Mouse (Mus musculus): ENCODE results near the gene Fam193b.
A peak's percentile ranks its signal among the peaks of the same experiment; 100 is the strongest.
"Not testable (repeated sequence)": the region's sequence is repeated elsewhere in the genome, so short reads cannot be mapped to it uniquely, and the experiment has no call there.

Gene Fam193b

DNA sequence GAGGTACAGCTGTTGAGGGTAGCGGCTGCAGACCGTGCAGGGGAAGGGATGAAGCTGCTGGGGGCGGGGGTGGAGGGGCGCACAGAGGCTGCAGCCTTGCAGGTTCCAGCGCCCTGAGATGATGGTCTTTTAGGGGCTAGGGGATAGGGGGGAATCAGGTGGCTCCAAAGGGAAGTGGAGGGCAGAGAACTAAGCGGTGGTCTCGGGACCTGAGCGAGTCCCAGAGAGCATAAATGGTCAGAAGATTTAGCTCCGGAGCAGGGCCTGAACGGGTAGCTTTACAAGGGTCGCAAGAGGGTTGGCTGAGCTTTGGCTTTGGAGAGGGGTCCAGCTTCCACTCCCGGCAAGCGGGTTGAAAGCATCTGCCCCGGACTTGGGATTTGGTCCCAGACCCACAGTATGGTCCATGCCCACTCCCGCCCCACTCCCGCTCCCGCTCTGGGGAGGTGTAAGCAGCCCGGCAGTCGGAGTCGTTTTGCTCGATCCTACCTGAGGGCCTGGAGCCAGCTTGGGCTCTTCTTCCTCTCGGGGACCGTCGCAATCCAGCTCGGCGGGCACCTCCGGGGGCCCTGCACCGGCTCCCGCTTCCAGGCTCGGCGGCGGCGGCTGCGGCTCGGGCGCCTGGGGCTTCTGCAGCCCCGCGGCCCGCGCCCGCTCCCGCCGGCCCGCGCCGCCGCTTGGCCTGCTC is 490 bp downstream of the Fam193b start:
- peak; percentile 26 to 29 for DNase-seq

DNA sequence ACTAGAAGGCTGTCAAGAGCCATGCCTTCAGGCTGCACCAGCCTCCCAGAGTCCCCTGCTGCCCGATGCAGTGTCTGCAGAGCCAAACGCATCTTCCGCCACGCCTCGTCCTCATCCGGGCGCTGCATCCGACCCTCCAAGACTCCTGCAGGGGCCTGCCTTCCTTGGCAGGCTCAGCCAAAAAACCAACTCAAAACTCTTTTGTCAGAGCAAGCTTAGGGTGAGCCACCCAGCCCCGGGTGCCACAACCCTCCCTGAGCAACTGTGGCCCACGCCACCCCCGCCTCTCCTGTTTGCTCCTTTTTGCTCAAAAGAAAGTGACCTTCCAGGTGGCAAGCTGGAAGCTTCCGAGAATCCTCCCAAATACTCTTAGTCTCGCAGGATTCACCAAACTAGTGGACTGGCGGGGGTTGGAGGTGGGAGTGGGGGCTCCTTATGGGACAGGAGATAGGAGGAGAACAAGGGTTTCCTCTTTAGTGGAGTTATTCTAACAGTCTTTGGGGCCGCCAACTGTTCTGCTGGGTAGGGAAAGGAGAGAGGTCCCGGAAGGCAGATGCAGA is 1.1 kb downstream of the Fam193b start:
- peak in 1 of 2 experiments; percentile 12 for DNase-seq

- DNase-seq = not testable (repeated sequence)
Observed at GRCm38 (mm10) chr13:55568524-55568923, 2.4 kb downstream of the Fam193b start.

- no peak for DNase-seq
Observed at GRCm38 (mm10) chr13:55567949-55568348, 3.0 kb downstream of the Fam193b start.

- DNase-seq = no peak
Observed at GRCm38 (mm10) chr13:55567001-55567400, 3.9 kb downstream of the Fam193b start.

DNA sequence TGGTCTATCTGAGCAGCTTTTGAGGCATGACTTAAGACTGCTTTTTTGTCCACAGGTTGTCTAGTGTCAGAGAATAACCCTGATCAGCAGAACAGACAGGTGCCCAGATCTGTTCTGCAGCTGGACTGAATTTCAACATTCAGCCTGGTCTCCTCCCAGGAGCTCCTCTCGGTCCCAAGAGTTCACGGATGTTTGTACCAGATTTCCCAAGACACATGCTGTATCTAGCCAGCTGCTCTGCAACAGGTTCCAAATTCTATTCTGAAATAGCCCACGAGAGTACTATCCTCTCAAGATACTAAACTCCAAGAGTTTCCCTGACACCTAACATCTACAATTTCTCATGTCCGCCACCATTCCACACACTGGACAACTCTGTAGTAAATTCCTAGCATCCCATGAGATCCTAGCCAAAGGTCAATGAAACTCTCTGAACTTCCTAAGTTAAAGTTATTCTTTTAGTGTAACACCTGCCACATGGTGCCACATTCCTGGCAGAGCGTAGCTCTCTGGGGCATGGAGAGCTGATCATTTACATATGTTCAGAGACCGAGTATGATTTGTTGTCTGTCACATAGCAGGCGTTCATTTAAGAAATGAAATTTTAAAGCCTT is 7.5 kb downstream of the Fam193b start:
- peak in 1 of 2 experiments; percentile 29 for DNase-seq

GRCm38 (mm10) chr13:55557499-55557898 is 13.4 kb downstream of the Fam193b start:
- no peak for DNase-seq

DNA sequence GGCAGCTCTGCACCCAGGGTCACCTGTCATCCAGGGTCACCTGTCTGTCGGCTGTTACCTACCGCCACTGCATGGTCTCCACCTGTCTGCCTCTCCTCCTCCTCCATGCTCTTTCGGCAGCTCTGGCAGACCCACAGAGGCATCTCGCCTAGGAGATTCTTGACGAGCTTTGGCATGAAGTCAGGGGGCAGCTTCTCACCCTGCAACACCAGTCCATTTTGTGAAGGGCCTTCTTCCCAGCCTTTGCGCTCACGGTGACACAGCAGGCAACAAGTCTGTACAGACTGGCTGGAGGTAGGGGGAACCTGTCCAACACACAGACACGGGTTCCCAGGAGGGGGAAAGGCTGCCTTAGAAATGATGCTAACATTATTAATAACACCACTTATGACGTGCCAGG is 15.0 kb downstream of the Fam193b start:
- DNase-seq = no peak

GRCm38 (mm10) chr13:55549061-55549460 is 21.9 kb downstream of the Fam193b start:
- DNase-seq = no peak

DNA sequence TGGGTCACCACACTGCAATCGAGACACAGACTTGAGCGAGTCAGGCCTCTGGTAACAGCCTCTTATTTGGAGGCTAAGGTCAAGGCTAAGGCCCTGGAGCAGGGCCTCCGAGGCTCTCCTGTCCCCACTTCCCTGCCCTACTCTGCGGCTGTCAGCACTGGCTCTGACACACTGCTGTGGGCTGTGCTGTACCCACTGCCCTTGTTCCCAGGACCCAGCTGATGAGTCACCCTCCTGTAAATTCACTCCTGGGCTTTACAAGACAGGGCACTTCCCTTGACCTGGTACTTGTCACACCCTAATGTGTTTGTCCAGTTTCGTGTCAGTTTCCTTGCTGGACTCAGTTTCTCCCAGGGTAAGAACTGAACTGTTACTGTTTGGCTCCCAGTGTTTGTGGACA is 22.5 kb downstream of the Fam193b start:
- no peak for DNase-seq

- DNase-seq = no peak
Observed at GRCm38 (mm10) chr13:55547916-55548315, 23.0 kb downstream of the Fam193b start.

DNA sequence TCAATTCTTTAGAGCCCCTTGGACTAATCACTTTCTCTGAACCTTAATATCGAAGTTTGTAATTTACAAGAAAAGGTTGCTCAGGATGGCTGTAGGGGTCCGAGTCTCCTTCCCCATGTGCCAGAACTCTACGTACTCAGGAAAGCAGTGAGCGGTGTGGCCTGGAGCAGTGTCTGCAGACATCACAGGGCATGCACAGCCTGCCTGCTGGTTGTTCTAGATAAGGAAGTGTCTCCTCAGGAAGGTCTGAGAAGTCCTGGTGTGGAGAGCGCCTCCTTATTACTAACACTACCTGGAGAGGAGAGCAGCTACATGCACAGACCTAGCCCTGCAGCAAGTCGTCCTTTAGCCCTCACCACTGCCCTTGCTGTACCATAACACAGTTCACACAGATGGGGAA is 26.1 kb downstream of the Fam193b start:
- no peak for DNase-seq

GRCm38 (mm10) chr13:55543447-55543846 is 27.5 kb downstream of the Fam193b start:
- DNase-seq = no peak

DNA sequence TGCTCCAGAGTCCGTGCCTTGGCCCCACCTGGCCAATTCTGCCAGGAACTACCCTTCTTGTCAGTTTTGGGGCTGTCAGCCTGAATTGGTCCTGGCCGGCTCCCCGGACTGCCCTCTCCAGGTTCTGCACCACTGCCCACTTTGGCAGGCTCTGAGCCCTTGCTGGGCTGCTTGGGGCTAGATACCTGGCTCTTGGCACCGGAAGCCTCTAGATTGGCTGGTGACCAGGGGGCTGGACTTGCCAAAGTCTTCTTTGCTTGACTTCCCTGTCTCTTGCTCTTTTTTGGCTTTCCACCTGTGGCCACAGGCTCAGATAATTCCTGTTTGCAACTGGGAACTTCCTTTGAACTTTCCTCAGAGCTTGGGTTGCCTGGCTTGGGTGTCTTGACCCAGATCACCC is 28.0 kb downstream of the Fam193b start:
- peak; percentile 96 to 98 for DNase-seq

GRCm38 (mm10) chr13:55540933-55541332 is 30.0 kb downstream of the Fam193b start:
- DNase-seq = peak in 1 of 2 experiments; percentile 39

- DNase-seq = peak; percentile 100
Observed at GRCm38 (mm10) chr13:55536194-55537175, 34.4 kb downstream of the Fam193b start, which contains the start of gene Ddx41. Gene Ddx41, minus strand, starts transcription at chr13:55536658.

DNA sequence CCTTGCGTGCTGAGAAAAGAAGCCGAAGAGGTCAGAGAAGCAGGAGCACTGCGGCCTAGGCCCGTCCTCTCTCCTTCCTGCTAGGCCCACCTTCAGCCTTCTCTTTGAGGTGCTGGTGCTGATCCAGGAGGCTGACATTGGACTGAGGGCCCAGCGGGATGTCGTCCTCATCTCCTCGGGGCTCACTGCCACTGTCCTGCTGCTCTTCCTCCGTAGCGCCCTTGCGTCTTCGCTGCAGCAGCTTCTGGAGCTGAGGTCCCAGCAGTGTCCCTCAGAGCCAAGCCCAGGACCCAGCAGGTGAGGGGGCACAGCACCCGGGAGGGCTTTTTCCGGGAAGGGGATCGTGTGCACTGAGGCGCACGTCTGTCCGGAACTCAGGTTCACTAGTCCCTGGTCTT is 35.1 kb downstream of the Fam193b start:
- no peak for DNase-seq

DNA sequence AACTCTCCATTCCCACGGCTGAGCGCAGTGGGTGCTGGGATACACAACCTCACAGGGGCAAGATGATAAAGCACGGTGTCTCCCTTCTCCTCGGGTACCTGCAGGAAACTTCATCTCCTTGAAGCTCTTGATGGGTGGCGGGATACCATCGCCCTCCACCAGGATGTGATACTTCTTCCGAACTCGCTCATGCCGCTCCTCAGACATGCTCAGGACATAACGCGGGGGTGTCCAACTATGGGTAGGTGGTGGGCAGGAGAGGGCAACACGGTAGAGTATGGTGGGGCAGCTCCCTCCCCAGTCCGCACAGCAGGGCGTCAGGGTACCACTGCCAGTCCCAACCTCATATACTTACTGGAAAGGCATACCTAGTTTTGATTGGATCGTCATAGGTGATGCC is 35.7 kb downstream of the Fam193b start:
- DNase-seq = no peak

DNA sequence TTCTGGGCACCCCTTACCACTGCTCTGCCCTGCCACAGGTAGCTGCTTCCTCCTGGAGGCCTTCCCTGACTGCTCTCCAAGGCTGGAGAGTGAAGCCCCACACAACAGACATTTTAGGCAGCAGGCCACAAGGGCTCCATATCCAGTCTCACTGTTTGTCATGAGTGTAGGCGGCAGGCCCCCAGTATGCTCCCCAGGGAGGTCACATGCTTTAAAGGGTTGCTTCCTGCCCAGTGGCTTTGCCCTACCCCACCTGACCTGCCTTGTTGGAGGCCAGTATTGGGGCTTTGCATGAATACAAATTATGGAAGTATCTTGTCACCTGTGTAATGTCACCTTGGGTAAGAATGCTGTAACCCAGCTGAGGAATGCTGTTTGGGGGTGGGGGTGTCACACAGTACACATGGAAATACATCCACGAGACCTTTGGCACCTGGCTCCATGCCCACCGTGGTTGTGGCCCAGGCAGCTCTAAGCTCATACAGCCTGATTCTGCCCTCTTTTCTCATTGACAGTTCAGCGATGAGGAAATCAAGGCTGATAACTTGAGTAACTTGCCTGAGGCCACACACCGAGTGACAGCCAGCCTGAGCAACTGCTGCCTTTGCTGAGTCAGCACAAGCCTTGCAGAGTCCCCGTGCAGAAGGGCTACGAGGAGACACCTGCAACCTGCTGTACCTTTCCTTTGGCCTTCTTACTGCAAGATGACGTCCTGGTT is 41.6 kb downstream of the Fam193b start, which contains the start of gene Dok3:
Dok3 (minus strand) TSS at position 99 of the 718 bp plus-strand sequence.
- DNase-seq = no peak

GRCm38 (mm10) chr13:55527834-55528772 is 42.8 kb downstream of the Fam193b start:
- DNase-seq = no peak

- DNase-seq = no peak
Observed at GRCm38 (mm10) chr13:55527212-55527611, 43.7 kb downstream of the Fam193b start.

Measured in kidney, adult 8-10 months (tissue).